Mouse (Mus musculus): ENCODE data around the gene Tmem236.

Gene Tmem236

GRCm38 (mm10) chr2:14174334-14174733, at the start of gene Tmem236:
Gene Tmem236, plus strand, starts transcription at chr2:14174523.
- no peak for DNase-seq (ENCODE audit: low spot score)

GRCm38 (mm10) chr2:14126387-14126786, 47.9 kb upstream of the Tmem236 start:
- DNase-seq (ENCODE audit: low spot score), result no peak

- no peak for DNase-seq (ENCODE audit: low spot score)
Observed at GRCm38 (mm10) chr2:14127629-14128028, 46.7 kb upstream of the Tmem236 start.

DNA sequence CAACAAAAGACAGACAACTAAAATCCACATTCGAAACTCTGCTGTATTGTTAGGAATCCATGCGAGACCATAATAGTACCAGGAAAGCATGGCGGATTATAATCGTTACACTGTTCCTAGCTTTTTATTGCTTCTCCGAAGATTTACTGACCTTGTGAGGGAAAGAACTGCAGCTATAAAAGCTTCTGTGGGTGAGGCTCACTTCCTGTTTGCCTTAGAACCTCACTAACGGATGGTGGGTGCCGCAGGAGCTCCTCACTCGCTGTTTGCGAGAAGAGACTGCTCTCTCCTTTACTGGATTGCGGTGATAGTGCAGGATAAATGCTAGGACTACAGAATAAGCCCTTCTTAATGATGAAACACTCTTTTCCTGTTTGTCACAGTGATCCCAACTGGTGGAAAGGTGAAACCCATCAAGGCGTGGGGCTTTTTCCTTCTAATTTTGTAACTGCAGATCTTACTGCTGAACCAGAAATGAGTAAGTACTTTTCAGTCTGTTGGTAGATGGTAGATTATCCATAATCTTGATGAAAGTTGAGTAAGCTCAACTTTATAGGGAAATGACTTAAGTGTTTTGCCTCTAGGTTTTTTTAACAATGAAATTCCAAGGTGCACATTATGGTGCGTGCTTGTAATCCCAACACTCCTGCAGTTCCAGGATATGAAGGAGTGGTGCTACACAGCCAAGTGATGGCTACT, 43.5 kb upstream of the Tmem236 start:
- no peak for DNase-seq (ENCODE audit: low spot score)

GRCm38 (mm10) chr2:14132468-14133326, 41.6 kb upstream of the Tmem236 start:
- DNase-seq (ENCODE audit: low spot score), result no peak

- DNase-seq (ENCODE audit: low spot score), result no peak
Observed at GRCm38 (mm10) chr2:14136906-14137305, 37.4 kb upstream of the Tmem236 start.

DNA sequence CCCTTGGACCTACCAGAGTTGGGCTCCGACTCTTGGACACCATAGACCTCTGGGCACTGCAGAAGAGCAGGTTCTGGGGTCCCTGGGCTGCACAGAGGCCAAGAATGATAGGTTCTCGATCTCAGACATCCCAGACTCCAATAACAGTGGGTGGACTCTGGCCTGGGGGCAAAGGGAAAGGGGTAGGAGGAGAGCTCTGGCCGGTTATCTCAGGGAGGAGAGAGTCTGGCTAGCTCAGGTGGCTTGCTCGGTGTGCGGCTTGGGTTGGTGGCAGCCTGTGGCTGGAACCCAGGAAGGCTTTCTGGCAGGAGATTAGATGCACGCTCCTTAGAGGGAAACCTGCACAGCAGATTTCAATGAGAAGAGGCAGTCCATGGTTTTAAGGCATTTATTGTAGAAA, 34.7 kb upstream of the Tmem236 start:
- DNase-seq (ENCODE audit: low spot score), result no peak

GRCm38 (mm10) chr2:14140044-14140443, 34.3 kb upstream of the Tmem236 start:
- DNase-seq (ENCODE audit: low spot score), result no peak

DNA sequence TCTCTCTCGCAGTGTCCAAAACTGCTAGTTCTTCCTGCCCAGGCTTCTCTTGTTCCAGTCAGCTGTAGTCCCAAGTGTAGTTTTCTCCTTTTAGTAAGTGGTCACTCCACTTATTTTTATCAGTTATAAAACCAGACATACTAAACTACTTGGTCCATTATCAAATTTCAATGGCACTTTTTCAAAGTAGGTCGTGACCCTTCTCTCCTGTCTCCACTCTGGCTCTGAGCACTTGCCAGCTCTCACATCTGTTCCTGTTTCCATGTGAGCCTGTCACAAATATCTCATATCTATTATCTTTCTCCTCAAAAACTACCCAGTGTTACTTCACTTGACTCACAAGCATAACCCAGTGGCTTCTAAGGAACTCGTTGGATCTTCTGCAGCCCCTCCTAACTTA, 29.0 kb upstream of the Tmem236 start:
- DNase-seq (ENCODE audit: low spot score), result peak; percentile 24

DNA sequence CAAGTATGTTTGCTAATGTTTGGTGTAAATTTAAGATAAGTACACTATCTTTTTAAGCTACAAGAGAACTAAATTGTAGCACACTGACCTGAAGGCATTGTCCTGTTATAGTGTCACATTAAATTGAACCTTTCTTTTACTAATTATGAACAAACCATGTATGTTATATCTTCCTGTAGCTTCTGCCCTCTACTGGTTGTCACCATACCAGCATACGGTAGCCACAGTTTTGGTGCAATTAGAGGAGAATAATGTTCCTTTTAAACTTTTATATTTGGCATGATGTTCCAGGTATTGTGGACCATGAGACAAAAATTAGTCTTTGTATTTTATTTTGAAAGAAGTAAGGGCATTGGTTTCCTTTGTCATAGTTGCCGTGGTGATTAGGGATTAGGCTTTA, 27.4 kb upstream of the Tmem236 start:
- DNase-seq (ENCODE audit: low spot score), result peak; percentile 42

DNA sequence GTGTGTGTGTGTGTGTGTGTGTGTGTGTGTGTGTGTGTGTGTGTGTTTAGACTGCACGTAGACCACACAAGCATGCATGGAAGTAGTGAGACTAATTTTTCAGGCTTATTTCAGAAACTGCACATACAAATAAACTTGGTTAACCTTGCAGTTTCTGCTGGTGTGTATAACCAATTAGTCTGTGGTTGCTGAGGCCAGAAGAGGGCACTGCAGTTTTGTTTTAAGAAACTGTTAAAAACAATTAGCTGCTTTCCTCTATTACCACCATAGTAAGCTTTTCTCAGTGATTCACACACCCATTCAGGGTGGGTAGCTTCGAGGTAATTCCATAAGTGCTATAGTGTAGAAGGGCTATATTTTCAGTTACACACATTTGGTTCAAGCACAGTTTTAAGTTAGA, 23.5 kb upstream of the Tmem236 start:
- no peak for DNase-seq (ENCODE audit: low spot score)

DNA sequence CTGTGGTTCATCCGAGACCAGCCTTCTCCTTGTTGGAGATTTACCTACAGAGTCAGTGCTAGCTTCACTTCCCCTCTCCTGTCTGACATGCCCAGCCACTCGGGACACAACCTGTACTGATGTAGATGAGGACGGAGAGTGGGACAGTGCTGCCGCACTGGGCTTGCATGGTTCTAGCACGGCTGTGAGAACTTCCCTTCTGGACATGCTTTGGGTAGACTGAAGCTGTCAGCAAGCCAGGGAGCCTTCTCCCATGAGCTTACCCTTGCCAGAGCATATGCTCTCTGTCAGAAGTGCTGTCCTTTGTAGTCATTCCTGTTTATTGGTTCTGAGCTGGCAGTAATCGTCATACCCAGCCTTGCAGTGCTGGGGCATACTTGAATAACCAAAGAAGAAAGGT, 22.5 kb upstream of the Tmem236 start:
- no peak for DNase-seq (ENCODE audit: low spot score)

DNA sequence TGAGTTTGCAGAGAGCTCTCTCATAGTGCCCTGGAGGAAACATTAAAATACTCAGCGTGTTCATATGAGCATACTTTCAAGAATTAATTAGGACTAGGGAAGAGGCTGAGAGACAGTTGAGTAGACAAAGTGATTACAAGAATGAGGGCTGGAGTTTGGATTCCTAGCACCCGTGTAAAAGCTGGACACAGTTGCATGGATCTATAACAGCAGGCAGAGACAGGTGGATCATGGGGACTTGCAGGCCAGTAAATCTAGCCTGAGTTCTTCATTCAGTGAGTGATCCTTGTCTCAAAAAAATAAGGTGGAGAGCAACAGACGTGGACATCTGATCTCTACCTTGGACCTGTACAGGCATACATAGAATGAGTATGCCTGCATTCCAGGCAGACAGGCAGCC, 15.3 kb upstream of the Tmem236 start:
- DNase-seq (ENCODE audit: low spot score), result no peak

DNA sequence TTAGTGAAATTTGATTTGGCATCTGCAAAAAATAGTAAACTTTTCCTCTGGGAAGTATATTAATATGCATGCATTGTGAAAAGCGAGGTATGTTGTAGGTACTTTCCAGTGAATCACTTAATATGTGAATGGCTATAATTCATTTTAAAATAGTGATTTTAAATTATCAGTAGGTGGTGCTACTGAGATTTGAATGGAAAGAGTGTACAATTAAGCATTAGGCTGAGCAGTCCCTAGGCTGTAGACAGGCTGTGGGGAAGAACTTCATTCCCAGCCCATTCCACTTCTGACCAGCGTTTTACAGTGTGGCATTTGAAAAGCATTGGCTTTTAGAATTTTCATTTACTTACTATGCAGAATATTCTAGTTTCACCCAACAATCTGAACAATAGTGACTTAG, 14.6 kb upstream of the Tmem236 start:
- DNase-seq (ENCODE audit: low spot score), result peak; percentile 6

DNA sequence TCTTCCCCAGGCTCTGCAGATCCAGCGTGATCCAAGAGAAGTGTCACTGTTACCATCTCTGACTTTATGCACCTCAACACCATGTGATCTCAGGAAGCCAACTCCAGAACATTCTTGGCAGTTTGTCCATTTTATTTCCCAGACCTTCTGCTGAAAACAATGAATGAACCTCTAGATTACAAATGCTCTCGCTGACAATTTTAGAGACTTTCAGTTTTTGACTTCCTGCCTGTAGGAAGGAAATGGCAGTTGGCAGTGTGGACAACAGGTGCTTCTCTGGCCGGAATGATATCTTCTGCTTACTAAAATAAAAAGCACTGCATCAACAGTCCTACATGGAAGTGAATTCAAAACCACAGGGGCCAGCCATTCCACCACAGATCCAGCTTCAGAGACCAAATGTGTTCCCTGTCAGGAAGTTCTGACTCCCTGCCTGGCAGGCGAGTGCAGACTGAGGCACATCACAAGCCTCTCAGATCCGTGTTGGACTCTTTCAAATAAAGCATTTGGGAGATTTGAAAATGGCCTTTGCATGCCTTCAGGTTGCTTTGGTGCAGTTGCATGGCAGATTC, 9.8 kb upstream of the Tmem236 start:
- DNase-seq (ENCODE audit: low spot score), result no peak

GRCm38 (mm10) chr2:14165066-14165465, 9.3 kb upstream of the Tmem236 start:
- no peak for DNase-seq (ENCODE audit: low spot score)

GRCm38 (mm10) chr2:14165618-14166344, 8.5 kb upstream of the Tmem236 start:
- DNase-seq (ENCODE audit: low spot score), result no peak

DNA sequence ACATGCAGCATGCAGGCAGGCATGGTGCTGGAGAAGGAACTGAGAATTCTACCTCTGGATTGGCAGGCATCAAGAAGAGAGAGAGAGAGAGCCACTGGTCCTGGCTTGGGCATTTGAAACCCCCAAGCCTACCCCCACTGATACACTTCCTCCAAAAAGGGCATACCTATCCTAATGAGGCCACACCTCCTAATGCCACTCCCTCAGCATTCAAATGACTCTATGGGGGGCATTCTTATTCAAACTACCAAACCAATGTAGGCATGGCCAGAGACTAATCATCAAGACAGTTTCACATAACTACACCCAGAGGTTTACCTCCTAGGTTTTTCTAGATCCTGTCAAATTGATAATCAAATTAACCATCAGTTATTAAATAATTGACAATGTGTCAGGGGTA, 6.6 kb upstream of the Tmem236 start:
- DNase-seq (ENCODE audit: low spot score), result no peak

GRCm38 (mm10) chr2:14176460-14177193, 2.3 kb downstream of the Tmem236 start:
- no peak for DNase-seq (ENCODE audit: low spot score)

- DNase-seq (ENCODE audit: low spot score), result no peak
Observed at GRCm38 (mm10) chr2:14184375-14184774, 10.1 kb downstream of the Tmem236 start.

GRCm38 (mm10) chr2:14190684-14191083, 16.4 kb downstream of the Tmem236 start:
- DNase-seq (ENCODE audit: low spot score), result no peak

DNA sequence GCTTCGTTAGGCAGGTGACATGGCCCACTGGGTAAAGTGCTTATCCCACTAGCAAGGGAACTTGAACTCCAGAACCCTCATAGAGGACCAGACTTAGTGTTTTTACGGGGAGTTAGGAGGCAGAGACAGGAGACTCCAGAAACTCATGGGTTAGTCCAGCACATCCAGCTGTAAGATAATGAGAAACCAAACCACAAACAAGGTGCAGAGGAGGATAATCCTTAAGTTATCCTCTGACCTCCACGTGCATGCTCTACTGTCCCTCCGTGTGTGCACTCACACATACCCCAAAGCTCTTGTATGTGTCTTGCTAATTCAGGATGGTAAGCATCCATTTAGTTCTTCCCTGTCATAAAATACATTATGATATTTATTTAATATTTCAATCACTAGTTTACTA, 17.3 kb downstream of the Tmem236 start:
- no peak for DNase-seq (ENCODE audit: low spot score)
